Mouse (Mus musculus): ENCODE measurements around the gene Fars2.

GRCm38 (mm10) chr13:36264391-36264790 lies 147.2 kb downstream of the Fars2 start:
- peak; percentile 10; the same call in 1 of the 2 replicates for TF ChIP-seq CTCF (IDR thresholded peaks at IDR 0.05; ENCODE audit: low read depth)
- no peak for TF ChIP-seq EP300 (IDR thresholded peaks at IDR 0.05; ENCODE audit: low read depth)

Data from liver, postnatal 0 days (tissue).